Mouse (Mus musculus) intestine, postnatal 0 days (tissue): ENCODE results near the gene Tas2r125. TPM values are rescaled to one million over a fixed set of nuclear protein-coding genes. Genes with fewer than 3 reads are reported as not detected.
"Not testable (repeated sequence)": the region's sequence is repeated elsewhere in the genome, so short reads cannot be mapped to it uniquely, and the experiment has no call there.

Experiments used
- ATAC-seq: fragments of 200-750 bp; cut with Nextera tagmentation; 2 replicates; pipeline ENCODE4 v1.8.0; 2017; ENCODE audit warnings: mild to moderate bottlenecking, moderate TSS enrichment, moderate library complexity
- H3K27ac ChIP-seq: fragments of 300-500 bp; sonication (generic); 2 replicates; pipeline ENCODE4 v1.5.1; 2014; ENCODE audit warnings: mild to moderate bottlenecking, low read depth, low read length, moderate library complexity
- H3K27me3 ChIP-seq: fragments of 300-500 bp; sonication (generic); replicated peaks from 2 replicates; pipeline ENCODE4 v1.6.1; 2014; ENCODE audit warnings: low read length, mixed read lengths; ENCODE audit not compliant: control insufficient read depth, insufficient read depth
- H3K36me3 ChIP-seq: fragments of 300-500 bp; sonication (generic); 2 replicates; pipeline ENCODE4 v1.6.1; 2014; ENCODE audit warnings: mild to moderate bottlenecking, moderate library complexity; ENCODE audit not compliant: control insufficient read depth, insufficient read depth
- H3K4me1 ChIP-seq: fragments of 300-500 bp; sonication (generic); replicated peaks from 2 replicates; pipeline ENCODE4 v1.6.1; 2014; ENCODE audit warnings: antibody characterized with exemption, low read length, mixed read lengths; ENCODE audit not compliant: control insufficient read depth, insufficient read depth
- H3K4me2 ChIP-seq: fragments of 300-500 bp; sonication (generic); replicated peaks from 2 replicates; pipeline ENCODE4 v1.6.1; 2014; ENCODE audit warnings: low read depth, mild to moderate bottlenecking, moderate library complexity
- H3K4me3 ChIP-seq: fragments of 300-500 bp; sonication (generic); 2 replicates; pipeline ENCODE4 v1.5.1; 2014; ENCODE audit warnings: low read depth, low read length
- H3K9ac ChIP-seq: fragments of 300-500 bp; sonication (generic); 2 replicates; pipeline ENCODE4 v1.6.1; 2014; ENCODE audit warnings: mild to moderate bottlenecking, low read depth, low read length
- H3K9me3 ChIP-seq: fragments of 300-500 bp; sonication (generic); 2 replicates; pipeline ENCODE4 v1.6.1; 2016; ENCODE audit warnings: mixed run types; ENCODE audit not compliant: control insufficient read depth
- CTCF ChIP-seq: sonication (generic); IDR thresholded peaks from 2 replicates; pipeline ENCODE4 v1.5.1; 2016; ENCODE audit warnings: low read depth, mild to moderate bottlenecking, control low read depth, antibody characterized with exemption, moderate library complexity
- whole genome bisulfite sequencing: fragments of 180-500 bp; shearing (Covaris S2); extraction: QIAGEN DNeasy Blood & Tissue Kit; methylation state at CpG from one replicate; pipeline ENCODE4 v1.1.7; 2014; 5-methylcytosine and 5-hydroxymethylcytosine counted together
- polyA plus RNA-seq: library from polyadenylated mRNA; unstranded; fragments of >200 nt; fragmentation: Nextera tagmentation; extraction: Ambion mirVana; gene quantifications from 2 replicates; pipeline ENCODE4 v1.2.1, GENCODE M21; 2015

The Tas2r125 gene
- not detected in 2 replicates for polyA plus RNA-seq

GRCm38 (mm10) chr6:132909351-132909750, at the start of gene Tas2r125:
Tas2r125 (plus strand) TSS chr6:132909651.
- ATAC-seq: no peak
- Histone ChIP-seq H3K4me3 (no peak within 1 kb of the TSS), H3K36me3 (no peaks in the 10 kb centered on the region), H3K9me3 (no peaks in the 10 kb centered on the region), H3K27me3 (no peaks in the 10 kb centered on the region), H3K4me2 (no peak within 1 kb of the TSS), H3K9ac (no peak within 1 kb of the TSS), H3K27ac (no peak within 1 kb of the TSS), H3K4me1 (no peaks in the 10 kb centered on the region)
- no peak for TF ChIP-seq CTCF
- 76% methylated on average over 3 of the region's 3 CpGs for WGBS

DNA sequence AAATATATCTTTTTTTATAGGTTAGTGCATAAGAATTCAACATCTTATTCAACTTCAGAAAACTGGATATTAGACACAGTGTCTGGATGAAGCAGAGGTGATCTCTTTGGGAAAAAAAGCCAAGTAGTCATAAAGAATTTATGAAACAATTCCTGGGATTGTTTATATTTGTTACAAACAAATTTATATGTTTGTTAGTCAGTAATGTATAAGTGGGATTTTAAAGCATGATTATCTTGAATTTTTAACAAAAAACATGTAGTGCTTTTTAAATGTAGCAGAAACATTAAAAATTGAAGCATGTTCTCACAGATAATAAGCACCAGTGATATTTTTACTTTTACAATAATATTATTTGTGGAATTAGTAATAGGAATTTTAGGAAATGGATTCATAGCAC, 41.7 kb upstream of the Tas2r125 start, which contains the start of gene Tas2r110:
TSS of gene Tas2r110 (plus strand) at position 301 of the 400 bp plus-strand sequence.
- Histone ChIP-seq H3K36me3 (no peaks in the 10 kb centered on the region), H3K4me1 (no peaks in the 10 kb centered on the region), H3K27me3 (no peaks in the 10 kb centered on the region), H3K9ac (no peak within 1 kb of the TSS), H3K4me3 (no peak within 1 kb of the TSS), H3K4me2 (no peak within 1 kb of the TSS), H3K9me3 (no peaks in the 10 kb centered on the region), H3K27ac (no peak within 1 kb of the TSS)
- no peak for ATAC-seq
- no peak for TF ChIP-seq CTCF

DNA sequence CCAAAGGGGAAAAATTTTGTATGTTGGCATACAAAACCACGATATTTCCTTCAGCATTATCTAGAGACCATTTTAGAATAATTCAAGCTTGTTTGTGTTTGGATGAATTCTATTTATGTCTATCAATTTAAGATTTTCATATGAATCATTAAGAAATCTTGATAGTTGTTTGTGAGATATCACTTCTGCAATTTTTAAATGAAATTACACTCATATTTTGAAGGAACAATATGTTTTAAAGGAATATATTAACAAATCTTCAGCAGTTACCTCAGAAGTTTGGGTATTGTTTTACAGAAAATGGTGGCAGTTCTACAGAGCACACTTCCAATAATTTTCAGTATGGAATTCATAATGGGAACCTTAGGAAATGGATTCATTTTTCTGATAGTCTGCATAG, 16.7 kb upstream of the Tas2r125 start, which contains the start of gene Tas2r113:
TSS of gene Tas2r113 (plus strand) at position 301 of the 400 bp plus-strand sequence.
- no peak for TF ChIP-seq CTCF
- H3K27me3 ChIP-seq: no peaks in the 10 kb centered on the region
- H3K27ac ChIP-seq: no peak within 1 kb of the TSS
- no peaks in the 10 kb centered on the region for H3K36me3 ChIP-seq
- H3K4me2 ChIP-seq: no peak within 1 kb of the TSS
- no peak within 1 kb of the TSS for H3K4me3 ChIP-seq
- WGBS: 61% methylated on average over 1 of the region's 1 CpGs
- ATAC-seq: no peak
- H3K4me1 ChIP-seq: no peaks in the 10 kb centered on the region
- no peaks in the 10 kb centered on the region for H3K9me3 ChIP-seq
- no peak within 1 kb of the TSS for H3K9ac ChIP-seq

GRCm38 (mm10) chr6:132941376-132941775, 31.9 kb downstream of the Tas2r125 start:
- H3K36me3 ChIP-seq, H3K4me3 ChIP-seq, H3K4me2 ChIP-seq, ATAC-seq, H3K27ac ChIP-seq, H3K4me1 ChIP-seq, H3K27me3 ChIP-seq, H3K9ac ChIP-seq, H3K9me3 ChIP-seq: not testable (repeated sequence)

GRCm38 (mm10) chr6:132950802-132951201, 41.4 kb downstream of the Tas2r125 start, which contains the start of gene Tas2r129:
Tas2r129 (plus strand) TSS chr6:132951102.
- no peak for TF ChIP-seq CTCF
- Histone ChIP-seq H3K4me3 (no peak within 1 kb of the TSS), H3K9me3 (no peaks in the 10 kb centered on the region), H3K4me2 (no peak within 1 kb of the TSS), H3K36me3 (no peaks in the 10 kb centered on the region), H3K4me1 (no peaks in the 10 kb centered on the region), H3K27me3 (no peaks in the 10 kb centered on the region), H3K9ac (no peak within 1 kb of the TSS), H3K27ac (no peak within 1 kb of the TSS)
- WGBS: 66% methylated on average over 2 of the region's 2 CpGs
- ATAC-seq: no peak

DNA sequence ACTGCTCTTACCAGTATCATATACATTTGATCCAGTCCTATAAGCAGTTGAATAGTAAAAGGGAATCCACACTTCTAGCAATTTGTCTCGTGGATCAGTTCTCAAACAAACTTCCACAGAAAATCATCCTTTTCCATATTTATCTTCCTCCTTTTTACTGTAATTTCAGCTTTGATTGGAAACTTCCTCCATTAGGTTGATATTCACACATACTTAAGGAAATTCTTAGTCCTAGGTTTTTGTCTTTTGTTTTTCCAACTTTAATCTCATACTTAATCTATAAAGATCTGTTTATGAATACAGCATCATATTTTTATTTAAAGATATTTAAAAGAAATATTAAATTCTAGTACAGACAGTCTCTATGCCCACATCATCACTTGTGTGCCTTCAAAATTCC, 48.4 kb downstream of the Tas2r125 start, which contains the start of gene Tas2r131:
TSS of gene Tas2r131 (minus strand) at position 101 of the 400 bp plus-strand sequence.
- TF ChIP-seq CTCF: no peak
- ATAC-seq: no peak
- Histone ChIP-seq H3K27me3 (no peaks in the 10 kb centered on the region), H3K4me2 (no peak within 1 kb of the TSS), H3K36me3 (no peaks in the 10 kb centered on the region), H3K4me1 (no peaks in the 10 kb centered on the region), H3K4me3 (no peak within 1 kb of the TSS), H3K9ac (no peak within 1 kb of the TSS), H3K9me3 (no peaks in the 10 kb centered on the region), H3K27ac (no peak within 1 kb of the TSS)
- 57% methylated on average over 1 of the region's 1 CpGs for WGBS

Other genes with a start within 250 kb of the Tas2r125 start
- gene Tas2r121, start 208.6 kb upstream of the Tas2r125 start, polyA plus RNA-seq: not detected in 2 replicates
- not detected in 2 replicates for gene Tas2r122, start 197.7 kb upstream of the Tas2r125 start, polyA plus RNA-seq
- gene Tas2r115, start 171.6 kb upstream of the Tas2r125 start, polyA plus RNA-seq: not detected in 2 replicates
- gene Tas2r124, start 154.9 kb upstream of the Tas2r125 start, polyA plus RNA-seq: not detected in 2 replicates
- gene Tas2r102, start 147.5 kb upstream of the Tas2r125 start, polyA plus RNA-seq: not detected in 2 replicates
- gene Tas2r136, start 131.5 kb upstream of the Tas2r125 start, polyA plus RNA-seq: not detected in 2 replicates
- gene Tas2r117, start 106.8 kb upstream of the Tas2r125 start, polyA plus RNA-seq: not detected in 2 replicates
- not detected in 2 replicates for gene Tas2r123, start 62.5 kb upstream of the Tas2r125 start, polyA plus RNA-seq
- gene Tas2r116, start 54.2 kb upstream of the Tas2r125 start, polyA plus RNA-seq: not detected in 2 replicates
- gene Tas2r110, start 41.6 kb upstream of the Tas2r125 start, polyA plus RNA-seq: not detected in 2 replicates
- not detected in 2 replicates for gene Tas2r113, start 16.6 kb upstream of the Tas2r125 start, polyA plus RNA-seq
- gene Tas2r129, start 41.5 kb downstream of the Tas2r125 start, polyA plus RNA-seq: not detected in 2 replicates
- not detected in 2 replicates for gene Tas2r131, start 48.3 kb downstream of the Tas2r125 start, polyA plus RNA-seq
- not detected in 2 replicates for gene Tas2r109, start 71.3 kb downstream of the Tas2r125 start, polyA plus RNA-seq
- not detected in 2 replicates for gene Tas2r103, start 127.5 kb downstream of the Tas2r125 start, polyA plus RNA-seq
- gene Tas2r140, start 146.2 kb downstream of the Tas2r125 start, polyA plus RNA-seq: not detected in 2 replicates
- gene Smim10l1, start 195.3 kb downstream of the Tas2r125 start, polyA plus RNA-seq: 73.1 and 77.4 TPM in 2 replicates